Mouse (Mus musculus): Measurements from ENCODE around the gene Cradd. TPM values are rescaled to one million over a fixed set of nuclear protein-coding genes. Genes with fewer than 3 reads are reported as not detected.

The Cradd gene
- polyA plus RNA-seq, 1 experiment from 2014 or later: 13.2 TPM

GRCm38 (mm10) chr10:95213820-95214219, 110.1 kb downstream of the Cradd start:
- no peaks in the 10 kb centered on the region for H3K36me3 ChIP-seq (replicated peaks)
- 0 out of 2 replicates have a peak, but pooled peaks cover 4% of the 10 kb centered on the region for H3K4me1 ChIP-seq
- no peak overlapping the region for H3K4me3 ChIP-seq
- H3K27ac ChIP-seq: no peak overlapping the region
- no peak for DNase-seq (ENCODE audit: extremely low spot score, low spot score)
- no peaks in the 10 kb centered on the region for H3K27me3 ChIP-seq (ENCODE audit: poor library complexity, severe bottlenecking)
- H3K9me3 ChIP-seq: no peaks in the 10 kb centered on the region
- 88% methylated on average over 9 of the region's 9 CpGs for WGBS

- no peak for DNase-seq (ENCODE audit: extremely low spot score, low spot score)
- Histone ChIP-seq H3K27me3 (ENCODE audit: poor library complexity, severe bottlenecking) (no peaks in the 10 kb centered on the region), H3K4me1 (0 out of 2 replicates have a peak, but pooled peaks cover 4% of the 10 kb centered on the region), H3K27ac (no peak overlapping the region), H3K36me3 (replicated peaks) (no peaks in the 10 kb centered on the region), H3K9me3 (no peaks in the 10 kb centered on the region), H3K4me3 (no peak overlapping the region)
- 93% methylated on average over 8 of the region's 8 CpGs for whole genome bisulfite sequencing
Measured at GRCm38 (mm10) chr10:95213311-95213710, 110.6 kb downstream of the Cradd start.

- no peak overlapping the region for H3K27ac ChIP-seq
- H3K4me1 ChIP-seq: no peaks in the 10 kb centered on the region
- H3K4me3 ChIP-seq: no peak overlapping the region
- 92% methylated on average over 8 of the region's 8 CpGs for WGBS
- DNase-seq (ENCODE audit: extremely low spot score, low spot score): no peak
- H3K9me3 ChIP-seq: no peaks in the 10 kb centered on the region
- no peaks in the 10 kb centered on the region for H3K36me3 ChIP-seq (replicated peaks)
- H3K27me3 ChIP-seq (ENCODE audit: poor library complexity, severe bottlenecking): no peaks in the 10 kb centered on the region
Measured at GRCm38 (mm10) chr10:95211660-95212059, 112.3 kb downstream of the Cradd start.

GRCm38 (mm10) chr10:95210664-95211372, 113.1 kb downstream of the Cradd start:
- Histone ChIP-seq H3K27me3 (ENCODE audit: poor library complexity, severe bottlenecking) (no peaks in the 10 kb centered on the region), H3K9me3 (no peaks in the 10 kb centered on the region), H3K27ac (no peak overlapping the region), H3K4me3 (no peak overlapping the region), H3K4me1 (no peaks in the 10 kb centered on the region), H3K36me3 (replicated peaks) (no peaks in the 10 kb centered on the region)
- no peak for DNase-seq (ENCODE audit: extremely low spot score, low spot score)
- 91% methylated on average over 7 of the region's 7 CpGs for WGBS

- H3K4me1 ChIP-seq: no peaks in the 10 kb centered on the region
- no peaks in the 10 kb centered on the region for H3K36me3 ChIP-seq (replicated peaks)
- DNase-seq (ENCODE audit: extremely low spot score, low spot score): no peak
- H3K27me3 ChIP-seq (ENCODE audit: poor library complexity, severe bottlenecking): no peaks in the 10 kb centered on the region
- H3K27ac ChIP-seq: no peak overlapping the region
- 83% methylated on average over 4 of the region's 4 CpGs for WGBS
- H3K9me3 ChIP-seq: no peaks in the 10 kb centered on the region
- no peak overlapping the region for H3K4me3 ChIP-seq
Measured at GRCm38 (mm10) chr10:95210167-95210566, 113.8 kb downstream of the Cradd start.

- WGBS: 92% methylated on average over 8 of the region's 8 CpGs
- no peak overlapping the region for H3K27ac ChIP-seq
- H3K9me3 ChIP-seq: no peaks in the 10 kb centered on the region
- no peak overlapping the region for H3K4me3 ChIP-seq
- peaks cover 6% of the 10 kb centered on the region; the same call in 1 of the 2 replicates for H3K4me1 ChIP-seq
- no peak for DNase-seq (ENCODE audit: extremely low spot score, low spot score)
- no peaks in the 10 kb centered on the region for H3K27me3 ChIP-seq (ENCODE audit: poor library complexity, severe bottlenecking)
- H3K36me3 ChIP-seq (replicated peaks): no peaks in the 10 kb centered on the region
Measured at GRCm38 (mm10) chr10:95207423-95207822, 116.5 kb downstream of the Cradd start.

- Histone ChIP-seq H3K27me3 (ENCODE audit: poor library complexity, severe bottlenecking) (no peaks in the 10 kb centered on the region), H3K36me3 (replicated peaks) (no peaks in the 10 kb centered on the region), H3K4me3 (no peak overlapping the region), H3K27ac (no peak overlapping the region), H3K4me1 (peaks cover 25% of the 10 kb centered on the region), H3K9me3 (no peaks in the 10 kb centered on the region)
- 91% methylated on average over 8 of the region's 8 CpGs for WGBS
- no peak for DNase-seq (ENCODE audit: extremely low spot score, low spot score)
Measured at GRCm38 (mm10) chr10:95201514-95201913, 122.4 kb downstream of the Cradd start.

GRCm38 (mm10) chr10:95200323-95200722, 123.6 kb downstream of the Cradd start:
- no peak for DNase-seq (ENCODE audit: extremely low spot score, low spot score)

GRCm38 (mm10) chr10:95199541-95200269, 124.2 kb downstream of the Cradd start:
- 49% methylated on average over 11 of the region's 11 CpGs for WGBS
- Histone ChIP-seq H3K27ac (no peak overlapping the region), H3K4me1 (peaks cover 25% of the 10 kb centered on the region), H3K27me3 (ENCODE audit: poor library complexity, severe bottlenecking) (no peaks in the 10 kb centered on the region), H3K36me3 (replicated peaks) (no peaks in the 10 kb centered on the region), H3K4me3 (no peak overlapping the region), H3K9me3 (no peaks in the 10 kb centered on the region)
- DNase-seq (ENCODE audit: extremely low spot score, low spot score): no peak

More at GRCm38 (mm10) chr10:95200323-95200722, 123.6 kb downstream of the Cradd start:
- Histone ChIP-seq H3K4me1 (peaks cover 25% of the 10 kb centered on the region), H3K27ac (peak overlapping the region; percentile 3; the same call in 1 of the 2 replicates), H3K4me3 (no peak overlapping the region), H3K27me3 (ENCODE audit: poor library complexity, severe bottlenecking) (no peaks in the 10 kb centered on the region), H3K9me3 (no peaks in the 10 kb centered on the region), H3K36me3 (replicated peaks) (no peaks in the 10 kb centered on the region)
- WGBS: 62% methylated on average over 7 of the region's 7 CpGs

- Histone ChIP-seq H3K36me3 (replicated peaks) (no peaks in the 10 kb centered on the region), H3K4me1 (peaks cover 30% of the 10 kb centered on the region), H3K9me3 (no peaks in the 10 kb centered on the region), H3K27me3 (ENCODE audit: poor library complexity, severe bottlenecking) (no peaks in the 10 kb centered on the region), H3K27ac (no peak overlapping the region), H3K4me3 (no peak overlapping the region)
- DNase-seq (ENCODE audit: extremely low spot score, low spot score): no peak
- WGBS: 89% methylated on average over 8 of the region's 8 CpGs
Measured at GRCm38 (mm10) chr10:95197377-95197776, 126.6 kb downstream of the Cradd start.

GRCm38 (mm10) chr10:95195719-95196118, 128.2 kb downstream of the Cradd start:
- H3K27ac ChIP-seq: no peak overlapping the region
- DNase-seq (ENCODE audit: extremely low spot score, low spot score): no peak
- 90% methylated on average over 5 of the region's 5 CpGs for WGBS

GRCm38 (mm10) chr10:95194776-95195175, 129.2 kb downstream of the Cradd start:
- Histone ChIP-seq H3K4me3 (no peak overlapping the region), H3K4me1 (peaks cover 20% of the 10 kb centered on the region), H3K9me3 (no peaks in the 10 kb centered on the region), H3K36me3 (replicated peaks) (no peaks in the 10 kb centered on the region), H3K27me3 (ENCODE audit: poor library complexity, severe bottlenecking) (no peaks in the 10 kb centered on the region), H3K27ac (no peak overlapping the region)
- 92% methylated on average over 4 of the region's 4 CpGs for WGBS
- no peak for DNase-seq (ENCODE audit: extremely low spot score, low spot score)

More at GRCm38 (mm10) chr10:95195719-95196118, 128.2 kb downstream of the Cradd start:
- Histone ChIP-seq H3K4me3 (no peak overlapping the region), H3K27me3 (ENCODE audit: poor library complexity, severe bottlenecking) (no peaks in the 10 kb centered on the region), H3K9me3 (no peaks in the 10 kb centered on the region), H3K36me3 (replicated peaks) (no peaks in the 10 kb centered on the region), H3K4me1 (peaks cover 29% of the 10 kb centered on the region)

GRCm38 (mm10) chr10:95193875-95194281, 130.1 kb downstream of the Cradd start:
- DNase-seq (ENCODE audit: extremely low spot score, low spot score): no peak
- Histone ChIP-seq H3K9me3 (no peaks in the 10 kb centered on the region), H3K27ac (peak overlapping the region; percentile 60), H3K27me3 (ENCODE audit: poor library complexity, severe bottlenecking) (no peaks in the 10 kb centered on the region), H3K4me1 (peaks cover 11% of the 10 kb centered on the region), H3K36me3 (replicated peaks) (no peaks in the 10 kb centered on the region), H3K4me3 (no peak overlapping the region)
- 69% methylated on average over 11 of the region's 11 CpGs for WGBS

Data from forebrain, embryonic 10.5 days (tissue).